Mouse (Mus musculus): ENCODE measurements around the gene Ralb. TPM values are rescaled to one million over a fixed set of nuclear protein-coding genes. Genes with fewer than 3 reads are reported as not detected.
A peak's percentile ranks its signal among the peaks of the same experiment; 100 is the strongest.

The Ralb gene
- polyA plus RNA-seq, 1 experiment = 14.0 TPM

GRCm38 (mm10) chr1:119505951-119506350, 1.4 kb upstream of the Ralb start:
- no peaks in the 10 kb centered on the region for H3K27me3 ChIP-seq (ENCODE audit: control insufficient read depth, insufficient read depth, low read length)
- H3K4me1 ChIP-seq (ENCODE audit: control insufficient read depth, insufficient read depth, insufficient read length) = peaks cover 4% of the 10 kb centered on the region; the same call in 1 of the 2 replicates
- TF ChIP-seq POLR2A (IDR thresholded peaks at IDR 0.05; ENCODE audit: low read depth, low read length) = no peak
- no peak overlapping the region for H3K27ac ChIP-seq (ENCODE audit: insufficient read depth, low read length)
- no peaks in the 10 kb centered on the region for H3K36me3 ChIP-seq (ENCODE audit: control insufficient read depth, insufficient read depth, low read length)
- H3K4me3 ChIP-seq (ENCODE audit: extremely low read depth, insufficient read depth, insufficient read length) = no peak overlapping the region
- no peak for DNase-seq (ENCODE audit: low read depth in 1 of 2, low spot score in 2 of 2)
- 74% methylated on average over 3 of the region's 3 CpGs for WGBS

GRCm38 (mm10) chr1:119503808-119504207, 786 bp downstream of the Ralb start:
- 30% methylated on average over 5 of the region's 5 CpGs for WGBS
- Histone ChIP-seq H3K4me1 (ENCODE audit: control insufficient read depth, insufficient read depth, insufficient read length) (peaks cover 4% of the 10 kb centered on the region; the same call in 1 of the 2 replicates), H3K27me3 (ENCODE audit: control insufficient read depth, insufficient read depth, low read length) (no peaks in the 10 kb centered on the region), H3K36me3 (ENCODE audit: control insufficient read depth, insufficient read depth, low read length) (no peaks in the 10 kb centered on the region), H3K27ac (ENCODE audit: insufficient read depth, low read length) (peak overlapping the region; percentile 5; the same call in 1 of the 2 replicates), H3K4me3 (ENCODE audit: extremely low read depth, insufficient read depth, insufficient read length) (peak overlapping the region; percentile 74)
- TF ChIP-seq CTCF (IDR thresholded peaks at IDR 0.05; ENCODE audit: extremely low read depth, insufficient read depth, insufficient read length, insufficient replicate concordance) = no peak
- no peak for TF ChIP-seq POLR2A (IDR thresholded peaks at IDR 0.05; ENCODE audit: low read depth, low read length)
- no peak for DNase-seq (ENCODE audit: low read depth in 1 of 2, low spot score in 2 of 2)

- H3K4me3 ChIP-seq (ENCODE audit: extremely low read depth, insufficient read depth, insufficient read length) = no peak overlapping the region
These were observed 1.4 kb downstream of the Ralb start for GRCm38 (mm10) chr1:119503181-119503580.

GRCm38 (mm10) chr1:119502729-119503128, 1.9 kb downstream of the Ralb start:
- Histone ChIP-seq H3K27ac (ENCODE audit: insufficient read depth, low read length) (no peak overlapping the region), H3K4me1 (ENCODE audit: control insufficient read depth, insufficient read depth, insufficient read length) (peaks cover 4% of the 10 kb centered on the region; the same call in 1 of the 2 replicates), H3K27me3 (ENCODE audit: control insufficient read depth, insufficient read depth, low read length) (no peaks in the 10 kb centered on the region), H3K36me3 (ENCODE audit: control insufficient read depth, insufficient read depth, low read length) (no peaks in the 10 kb centered on the region), H3K4me3 (ENCODE audit: extremely low read depth, insufficient read depth, insufficient read length) (no peak overlapping the region)
- DNase-seq (ENCODE audit: low read depth in 1 of 2, low spot score in 2 of 2) = no peak
- no peak for TF ChIP-seq POLR2A (IDR thresholded peaks at IDR 0.05; ENCODE audit: low read depth, low read length)
- no peak for TF ChIP-seq CTCF (IDR thresholded peaks at IDR 0.05; ENCODE audit: extremely low read depth, insufficient read depth, insufficient read length, insufficient replicate concordance)
- 41% methylated on average over 11 of the region's 11 CpGs for WGBS

More at GRCm38 (mm10) chr1:119503181-119503580, 1.4 kb downstream of the Ralb start:
- TF ChIP-seq POLR2A (IDR thresholded peaks at IDR 0.05; ENCODE audit: low read depth, low read length) (no peak), CTCF (IDR thresholded peaks at IDR 0.05; ENCODE audit: extremely low read depth, insufficient read depth, insufficient read length, insufficient replicate concordance) (no peak)
- Histone ChIP-seq H3K27me3 (ENCODE audit: control insufficient read depth, insufficient read depth, low read length) (no peaks in the 10 kb centered on the region), H3K27ac (ENCODE audit: insufficient read depth, low read length) (no peak overlapping the region), H3K36me3 (ENCODE audit: control insufficient read depth, insufficient read depth, low read length) (no peaks in the 10 kb centered on the region), H3K4me1 (ENCODE audit: control insufficient read depth, insufficient read depth, insufficient read length) (peaks cover 4% of the 10 kb centered on the region; the same call in 1 of the 2 replicates)
- DNase-seq (ENCODE audit: low read depth in 1 of 2, low spot score in 2 of 2) = no peak
- WGBS = 93% methylated on average over 3 of the region's 3 CpGs

- peaks cover 4% of the 10 kb centered on the region; the same call in 1 of the 2 replicates for H3K4me1 ChIP-seq (ENCODE audit: control insufficient read depth, insufficient read depth, insufficient read length)
- no peaks in the 10 kb centered on the region for H3K27me3 ChIP-seq (ENCODE audit: control insufficient read depth, insufficient read depth, low read length)
- H3K4me3 ChIP-seq (ENCODE audit: extremely low read depth, insufficient read depth, insufficient read length) = no peak overlapping the region
- no peak for DNase-seq (ENCODE audit: low read depth in 1 of 2, low spot score in 2 of 2)
- H3K36me3 ChIP-seq (ENCODE audit: control insufficient read depth, insufficient read depth, low read length) = no peaks in the 10 kb centered on the region
- WGBS = 73% methylated on average over 8 of the region's 8 CpGs
- H3K27ac ChIP-seq (ENCODE audit: insufficient read depth, low read length) = no peak overlapping the region
- TF ChIP-seq CTCF (IDR thresholded peaks at IDR 0.05; ENCODE audit: extremely low read depth, insufficient read depth, insufficient read length, insufficient replicate concordance) (no peak), POLR2A (IDR thresholded peaks at IDR 0.05; ENCODE audit: low read depth, low read length) (no peak)
These were observed 2.7 kb downstream of the Ralb start for GRCm38 (mm10) chr1:119501881-119502280.

- H3K4me1 ChIP-seq (ENCODE audit: control insufficient read depth, insufficient read depth, insufficient read length) = no peaks in the 10 kb centered on the region; the same call in 1 of the 2 replicates
- no peak overlapping the region for H3K27ac ChIP-seq (ENCODE audit: insufficient read depth, low read length)
- no peak overlapping the region for H3K4me3 ChIP-seq (ENCODE audit: extremely low read depth, insufficient read depth, insufficient read length)
- H3K36me3 ChIP-seq (ENCODE audit: control insufficient read depth, insufficient read depth, low read length) = no peaks in the 10 kb centered on the region
- WGBS = 89% methylated on average over 10 of the region's 10 CpGs
- H3K27me3 ChIP-seq (ENCODE audit: control insufficient read depth, insufficient read depth, low read length) = no peaks in the 10 kb centered on the region
- TF ChIP-seq CTCF (IDR thresholded peaks at IDR 0.05; ENCODE audit: extremely low read depth, insufficient read depth, insufficient read length, insufficient replicate concordance) (no peak), POLR2A (IDR thresholded peaks at IDR 0.05; ENCODE audit: low read depth, low read length) (no peak)
- no peak for DNase-seq (ENCODE audit: low read depth in 1 of 2, low spot score in 2 of 2)
These were observed 5.1 kb downstream of the Ralb start for GRCm38 (mm10) chr1:119499456-119499855.

- Histone ChIP-seq H3K4me3 (ENCODE audit: extremely low read depth, insufficient read depth, insufficient read length) (no peak overlapping the region), H3K27ac (ENCODE audit: insufficient read depth, low read length) (peak overlapping the region; percentile 15; the same call in 1 of the 2 replicates), H3K27me3 (ENCODE audit: control insufficient read depth, insufficient read depth, low read length) (no peaks in the 10 kb centered on the region), H3K4me1 (ENCODE audit: control insufficient read depth, insufficient read depth, insufficient read length) (no peaks in the 10 kb centered on the region; the same call in 1 of the 2 replicates), H3K36me3 (ENCODE audit: control insufficient read depth, insufficient read depth, low read length) (no peaks in the 10 kb centered on the region)
- WGBS = 78% methylated on average over 9 of the region's 9 CpGs
- TF ChIP-seq POLR2A (IDR thresholded peaks at IDR 0.05; ENCODE audit: low read depth, low read length) (no peak), CTCF (IDR thresholded peaks at IDR 0.05; ENCODE audit: extremely low read depth, insufficient read depth, insufficient read length, insufficient replicate concordance) (no peak)
- DNase-seq (ENCODE audit: low read depth in 1 of 2, low spot score in 2 of 2) = no peak
These were observed 5.9 kb downstream of the Ralb start for GRCm38 (mm10) chr1:119498536-119499231.
